Mouse (Mus musculus) right cerebral cortex, postnatal 36 days (tissue): Measurements from ENCODE around the gene Dip2b.

Experiments used
- DNase-seq, 2 experiments: peaks; one replicate each; pipeline ENCODE4 v3.0.0; 2022; ENCODE audit warnings: low spot score in 2 of 2, mixed read lengths in 1 of 2

Dip2b gene

GRCm38 (mm10) chr15:100083882-100084281, 45.4 kb downstream of the Dip2b start:
- DNase-seq, result no peak

- DNase-seq, result no peak
These were observed 46.4 kb downstream of the Dip2b start for GRCm38 (mm10) chr15:100084882-100085281.

- DNase-seq, result no peak
These were observed 49.6 kb downstream of the Dip2b start for GRCm38 (mm10) chr15:100088021-100088420.

- DNase-seq, result no peak
These were observed 51.2 kb downstream of the Dip2b start for GRCm38 (mm10) chr15:100089645-100090053.

GRCm38 (mm10) chr15:100091818-100092217, 53.4 kb downstream of the Dip2b start:
- DNase-seq, result no peak

- DNase-seq, result peak; percentile 65 to 77
These were observed 53.8 kb downstream of the Dip2b start for GRCm38 (mm10) chr15:100092258-100092657.

GRCm38 (mm10) chr15:100096587-100097428, 58.3 kb downstream of the Dip2b start:
- DNase-seq, result no peak

GRCm38 (mm10) chr15:100100336-100100735, 61.9 kb downstream of the Dip2b start:
- DNase-seq, result no peak

GRCm38 (mm10) chr15:100101206-100101605, 62.7 kb downstream of the Dip2b start:
- no peak for DNase-seq

GRCm38 (mm10) chr15:100104126-100104525, 65.7 kb downstream of the Dip2b start:
- DNase-seq, result no peak

- no peak for DNase-seq
These were observed 69.8 kb downstream of the Dip2b start for GRCm38 (mm10) chr15:100108071-100108782.

GRCm38 (mm10) chr15:100109916-100110315, 71.5 kb downstream of the Dip2b start:
- peak in 1 of 2 experiments; percentile 37 for DNase-seq

- DNase-seq, result no peak
These were observed 73.4 kb downstream of the Dip2b start for GRCm38 (mm10) chr15:100111891-100112290.

GRCm38 (mm10) chr15:100112309-100112966, 74.0 kb downstream of the Dip2b start:
- no peak for DNase-seq

- no peak for DNase-seq
These were observed 75.1 kb downstream of the Dip2b start for GRCm38 (mm10) chr15:100113343-100114275.

GRCm38 (mm10) chr15:100115416-100115815, 77.0 kb downstream of the Dip2b start:
- DNase-seq, result no peak

- no peak for DNase-seq
These were observed 77.9 kb downstream of the Dip2b start for GRCm38 (mm10) chr15:100116325-100116724.

- DNase-seq, result no peak
These were observed 80.8 kb downstream of the Dip2b start for GRCm38 (mm10) chr15:100119225-100119788.

- no peak for DNase-seq
These were observed 83.0 kb downstream of the Dip2b start for GRCm38 (mm10) chr15:100121437-100121836.

GRCm38 (mm10) chr15:100123867-100124266, 85.4 kb downstream of the Dip2b start:
- DNase-seq, result no peak

GRCm38 (mm10) chr15:100125245-100125644, 86.8 kb downstream of the Dip2b start:
- no peak for DNase-seq
